Mouse (Mus musculus) stomach, postnatal 0 days (tissue): ENCODE data around the gene Pradc1.

Experiments used
- CTCF ChIP-seq: IDR thresholded peaks from 2 replicates; pipeline ENCODE4 v1.5.1; 2016; ENCODE audit warnings: antibody characterized with exemption, low read depth, mild to moderate bottlenecking, moderate library complexity
- EP300 ChIP-seq: optimal IDR thresholded peaks from 2 replicates; pipeline ENCODE3; 2016; ENCODE audit warnings: antibody characterized with exemption

DNA sequence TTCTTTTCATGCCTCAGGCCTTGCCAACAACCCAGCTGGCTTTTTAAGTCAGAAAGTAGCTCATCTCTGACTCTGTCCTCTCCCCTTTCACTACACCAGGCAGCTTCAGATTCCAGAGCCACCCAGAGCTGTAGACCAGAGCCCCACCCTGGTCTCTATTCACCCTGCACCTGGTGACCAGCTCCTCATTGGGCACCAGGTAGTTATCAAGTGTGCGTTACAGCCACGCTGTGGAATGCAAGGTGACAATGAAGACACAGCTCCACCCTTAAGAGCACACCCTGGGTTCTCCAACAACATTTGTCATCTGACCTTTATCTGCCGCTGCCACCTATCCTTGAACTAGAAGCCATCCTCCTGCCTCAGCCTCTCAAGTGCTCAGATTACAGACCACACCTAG, 23.8 kb upstream of the Pradc1 start:
- no peak for TF ChIP-seq CTCF
- TF ChIP-seq EP300, result no peak
